Mouse (Mus musculus) heart, postnatal 0 days (tissue): Measurements from ENCODE around the gene Mettl1. TPM values are rescaled to one million over a fixed set of nuclear protein-coding genes. Genes with fewer than 3 reads are reported as not detected.

Source experiments
- ATAC-seq: fragments of 200-750 bp; cut with Nextera tagmentation; 2 replicates; pipeline ENCODE4 v1.8.0; 2017; ENCODE audit warnings: low read depth, moderate number of reproducible peaks, moderate library complexity; ENCODE audit not compliant: insufficient read depth
- DNase-seq: peaks from one replicate; pipeline ENCODE4 v3.0.0-alpha.2; 2016; ENCODE audit warnings: low spot score
- H3K27ac ChIP-seq: fragments of 300-500 bp; sonication (generic); 2 replicates; pipeline ENCODE4 v1.5.1; 2014; ENCODE audit warnings: low read depth, mild to moderate bottlenecking
- H3K27me3 ChIP-seq: fragments of 300-500 bp; sonication (generic); 2 replicates; pipeline ENCODE4 v1.6.1; 2014; ENCODE audit warnings: low read length, mixed read lengths; ENCODE audit not compliant: control insufficient read depth, insufficient read depth
- H3K36me3 ChIP-seq: fragments of 300-500 bp; sonication (generic); replicated peaks from 2 replicates; pipeline ENCODE4 v1.6.1; 2014; ENCODE audit warnings: low read length, mixed read lengths; ENCODE audit not compliant: control insufficient read depth, insufficient read depth
- H3K4me1 ChIP-seq: fragments of 300-500 bp; sonication (generic); 2 replicates; pipeline ENCODE4 v1.6.1; 2014; ENCODE audit warnings: antibody characterized with exemption; ENCODE audit not compliant: control insufficient read depth, insufficient read depth
- H3K4me2 ChIP-seq: fragments of 300-500 bp; sonication (generic); 2 replicates; pipeline ENCODE4 v1.6.1; 2014; ENCODE audit warnings: low read depth, mild to moderate bottlenecking, low read length, moderate library complexity
- H3K4me3 ChIP-seq: fragments of 300-500 bp; sonication (generic); 2 replicates; pipeline ENCODE4 v1.5.1; 2014; ENCODE audit warnings: low read depth, low read length
- H3K9ac ChIP-seq: fragments of 300-500 bp; sonication (generic); replicated peaks from 2 replicates; pipeline ENCODE4 v1.6.1; 2014; ENCODE audit warnings: low read depth, low read length, mixed read lengths
- H3K9me3 ChIP-seq: fragments of 300-500 bp; sonication (generic); replicated peaks from 2 replicates; pipeline ENCODE4 v1.6.1; 2016; ENCODE audit warnings: low read length; ENCODE audit not compliant: control insufficient read depth
- CTCF ChIP-seq: IDR thresholded peaks from 2 replicates; pipeline ENCODE4 v1.5.1; 2016; ENCODE audit warnings: antibody characterized with exemption, control low read depth, low read depth
- EP300 ChIP-seq: IDR thresholded peaks from 2 replicates; pipeline ENCODE4 v1.6.1; 2016; ENCODE audit warnings: antibody characterized with exemption, low read depth
- WGBS: fragments of 180-500 bp; shearing (Covaris S2); extraction: QIAGEN DNeasy Blood & Tissue Kit; methylation state at CpG from one replicate; pipeline ENCODE4 v1.1.7; 2014; 5-methylcytosine and 5-hydroxymethylcytosine counted together
- microRNA counts: library from miRNA; unstranded; fragments of <30 nt; microRNA quantifications from one replicate; lab custom pipeline; 2015
- microRNA-seq: library from miRNA; unstranded; fragments of <30 nt; microRNA quantifications from one replicate; pipeline ENCODE4, GENCODE M21; 2016
- polyA plus RNA-seq: library from polyadenylated mRNA; unstranded; fragments of >200 nt; fragmentation: Nextera tagmentation; extraction: Ambion mirVana; gene quantifications from 2 replicates; pipeline ENCODE4 v1.2.1, GENCODE M21; 2015
- total RNA-seq: library from RNA; depleted of rRNA; stranded (reverse); fragments of >200 nt; gene quantifications from 2 replicates; pipeline ENCODE4 v1.2.3, GENCODE M21; 2014; ENCODE audit warnings: low replicate concordance; rRNA removed

Mettl1 gene
- total and polyA plus RNA-seq, 2 experiments from 2014 or later = 9.2 to 19.6 TPM

DNA sequence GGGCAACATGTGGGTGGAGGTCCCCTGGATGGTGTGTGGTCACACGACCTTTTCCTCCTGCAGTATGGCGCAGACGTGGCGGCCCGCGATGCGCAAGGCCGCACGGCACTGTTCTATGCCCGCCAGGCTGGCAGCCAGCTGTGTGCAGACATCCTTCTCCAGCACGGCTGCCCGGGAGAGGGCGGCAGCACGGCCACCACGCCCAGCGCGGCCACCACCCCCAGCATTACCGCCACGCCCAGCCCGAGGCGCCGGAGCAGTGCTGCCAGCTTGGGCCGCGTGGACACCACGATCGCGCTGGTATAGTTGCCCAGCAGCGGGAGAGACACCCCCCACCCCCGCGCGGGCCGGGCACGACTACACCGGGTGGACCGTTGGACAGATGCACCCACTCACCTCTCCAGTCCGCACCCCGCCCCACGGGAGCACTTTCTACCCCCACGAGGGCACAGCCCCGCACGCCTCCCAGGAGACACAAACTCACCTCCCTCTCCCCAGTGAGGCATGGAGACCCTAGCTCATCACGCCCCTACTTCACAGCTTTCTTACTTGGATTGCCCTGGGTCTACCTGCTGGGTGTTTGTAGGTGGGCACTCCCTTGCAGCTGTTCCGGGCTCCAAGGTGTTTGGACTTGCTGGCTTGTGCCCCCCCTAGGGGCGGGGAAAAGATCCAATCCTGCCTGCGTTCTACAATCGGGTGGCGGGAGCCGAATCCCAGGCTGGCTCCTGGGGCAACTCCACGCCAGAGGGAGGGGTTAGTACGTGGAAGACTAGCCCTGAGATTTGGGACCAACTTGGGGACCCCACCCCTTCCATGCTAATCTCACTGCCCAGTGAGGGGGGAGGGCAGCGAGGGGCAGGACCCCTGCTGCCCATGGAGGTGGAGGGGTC lies 50.5 kb downstream of the Mettl1 start:
- 13% methylated on average over 49 of the region's 51 CpGs for WGBS
- TF ChIP-seq CTCF (no peak), EP300 (no peak)
- Histone ChIP-seq H3K4me1 (peaks cover 8% of the 10 kb centered on the region), H3K9me3 (no peaks in the 10 kb centered on the region), H3K4me2 (peak overlapping the region; percentile 43), H3K4me3 (peak overlapping the region; percentile 28), H3K27ac (no peak overlapping the region), H3K36me3 (peaks cover 9% of the 10 kb centered on the region; the same call in 1 of the 2 replicates), H3K27me3 (peaks cover 56% of the 10 kb centered on the region), H3K9ac (no peak overlapping the region)
- DNase-seq (no peak), ATAC-seq (0 out of 2 replicates have a peak, but pooled peaks have one; percentile 24)

DNA sequence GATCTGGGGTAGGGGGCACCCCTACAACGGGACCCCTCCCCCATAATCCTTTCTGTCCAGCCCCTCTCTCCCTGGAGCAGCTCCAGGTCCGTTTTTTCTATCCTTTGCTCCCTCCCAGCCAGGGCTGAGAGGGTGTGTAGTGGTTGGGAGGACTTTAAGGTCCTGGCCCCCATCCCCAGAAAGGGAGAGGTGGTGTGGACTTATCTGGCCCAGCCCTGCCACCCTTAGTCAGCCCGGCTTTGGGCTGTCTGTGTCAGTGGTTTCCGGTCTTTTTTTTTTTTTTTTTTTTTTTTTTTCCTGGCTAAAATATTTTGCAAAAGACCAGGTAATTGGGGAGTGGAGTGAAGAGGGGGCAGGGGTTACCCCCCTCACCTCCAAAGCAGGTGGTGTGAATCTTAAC lies 51.5 kb downstream of the Mettl1 start:
- H3K27me3 ChIP-seq = peaks cover 48% of the 10 kb centered on the region
- WGBS = 51% methylated on average over 3 of the region's 4 CpGs
- no peak for TF ChIP-seq EP300
- TF ChIP-seq CTCF = no peak
- no peak for ATAC-seq
- peaks cover 8% of the 10 kb centered on the region for H3K4me1 ChIP-seq
- H3K27ac ChIP-seq = no peak overlapping the region
- H3K9ac ChIP-seq = no peak overlapping the region
- DNase-seq = no peak
- H3K9me3 ChIP-seq = no peaks in the 10 kb centered on the region
- peaks cover 19% of the 10 kb centered on the region for H3K36me3 ChIP-seq
- no peak overlapping the region for H3K4me3 ChIP-seq
- no peak overlapping the region for H3K4me2 ChIP-seq

DNA sequence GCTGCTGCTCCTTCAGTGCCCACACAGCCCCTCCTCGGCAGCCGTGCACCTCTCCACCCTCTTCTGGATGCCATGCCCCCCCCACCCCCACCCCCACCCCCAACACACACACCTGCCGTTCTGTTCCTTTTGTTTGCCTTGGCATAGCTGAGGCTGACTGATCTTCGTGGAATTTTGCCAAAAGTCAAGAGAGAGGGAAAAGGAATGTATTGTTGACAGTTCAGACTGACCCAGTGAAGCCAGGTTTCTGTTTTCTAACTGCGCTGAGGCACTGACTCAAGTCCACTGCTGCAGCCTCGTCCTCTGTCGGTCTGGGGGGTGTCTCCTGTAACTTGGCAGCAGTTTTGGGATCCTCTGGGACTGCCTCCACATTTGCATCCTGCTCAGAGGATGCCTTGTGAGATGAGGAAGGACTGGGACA lies 53.2 kb downstream of the Mettl1 start:
- Histone ChIP-seq H3K27ac (no peak overlapping the region), H3K9me3 (no peaks in the 10 kb centered on the region), H3K4me2 (no peak overlapping the region), H3K4me1 (peaks cover 8% of the 10 kb centered on the region), H3K4me3 (no peak overlapping the region), H3K27me3 (peaks cover 39% of the 10 kb centered on the region), H3K36me3 (peaks cover 31% of the 10 kb centered on the region), H3K9ac (no peak overlapping the region)
- WGBS = 13% methylated on average over 7 of the region's 7 CpGs
- no peak for TF ChIP-seq EP300
- no peak for TF ChIP-seq CTCF
- no peak for ATAC-seq
- no peak for DNase-seq

MicroRNAs within 50 kb of the gene (microRNA counts, 519-probe panel; counts per million panel counts)
- 4,258 counts per million, percentile 53 among the panel's probes with 10 or more counts for microRNA mmu-miR-26a (lab: Ali Mortazavi, UCI)
- microRNA mmu-miR-546 (lab: Ali Mortazavi, UCI) = not detected

Small RNA genes lying within 50 kb of the gene (microRNA-seq; reads per million reads assigned to microRNA genes)
- gene Mir26a-2 (89.1 reads per million, percentile 53 among the genes with 10 or more reads in this experiment), gene Mir546 (0.71 reads per million)

Other genes starting within 250 kb of the Mettl1 start
- 0.46 and 10.2 TPM in 2 replicates for gene Atp23, start 140.1 kb upstream of the Mettl1 start, total RNA-seq
- gene Atp23, start 140.1 kb upstream of the Mettl1 start, polyA plus RNA-seq = 7.8 and 8.5 TPM in 2 replicates
- gene Ctdsp2, start 62.7 kb upstream of the Mettl1 start, total RNA-seq = 137 and 155 TPM in 2 replicates
- 26.4 and 27.4 TPM in 2 replicates for gene Ctdsp2, start 62.7 kb upstream of the Mettl1 start, polyA plus RNA-seq
- gene Avil, start 40.7 kb upstream of the Mettl1 start, total RNA-seq = 0.04 and 1.9 TPM in 2 replicates
- gene Avil, start 40.7 kb upstream of the Mettl1 start, polyA plus RNA-seq = 0.07 and 0.11 TPM in 2 replicates
- 81.3 and 82.5 TPM in 2 replicates for gene Tsfm, start 10.6 kb upstream of the Mettl1 start, total RNA-seq
- 94.6 and 96.8 TPM in 2 replicates for gene Tsfm, start 10.6 kb upstream of the Mettl1 start, polyA plus RNA-seq
- not detected in 2 replicates for gene Eef1akmt3, start 99 bp downstream of the Mettl1 start, total RNA-seq
- gene Eef1akmt3, start 99 bp downstream of the Mettl1 start, polyA plus RNA-seq = 0.04 and 0.18 TPM in 2 replicates
- not detected in 2 replicates for gene Cyp27b1, start 6.8 kb downstream of the Mettl1 start, total RNA-seq
- gene Cyp27b1, start 6.8 kb downstream of the Mettl1 start, polyA plus RNA-seq = 0.04 and 0.08 TPM in 2 replicates
- gene March9, start 18.8 kb downstream of the Mettl1 start, total RNA-seq = 0.65 and 1.0 TPM in 2 replicates
- 0.14 TPM in 2 replicates for gene March9, start 18.8 kb downstream of the Mettl1 start, polyA plus RNA-seq
- gene Cdk4, start 22.1 kb downstream of the Mettl1 start, total RNA-seq = 457 and 539 TPM in 2 replicates
- gene Cdk4, start 22.1 kb downstream of the Mettl1 start, polyA plus RNA-seq = 382 and 392 TPM in 2 replicates
- 104 and 117 TPM in 2 replicates for gene Tspan31, start 28.9 kb downstream of the Mettl1 start, total RNA-seq
- gene Tspan31, start 28.9 kb downstream of the Mettl1 start, polyA plus RNA-seq = 73.5 and 79.9 TPM in 2 replicates
- 1.4 and 1.7 TPM in 2 replicates for gene Agap2, start 33.9 kb downstream of the Mettl1 start, total RNA-seq
- 0.15 and 0.29 TPM in 2 replicates for gene Agap2, start 33.9 kb downstream of the Mettl1 start, polyA plus RNA-seq
- 39.8 and 45.2 TPM in 2 replicates for gene Os9, start 79.7 kb downstream of the Mettl1 start, total RNA-seq
- gene Os9, start 79.7 kb downstream of the Mettl1 start, polyA plus RNA-seq = 36.0 and 40.0 TPM in 2 replicates
- 2.3 and 7.7 TPM in 2 replicates for gene B4galnt1, start 123.8 kb downstream of the Mettl1 start, total RNA-seq
- gene B4galnt1, start 123.8 kb downstream of the Mettl1 start, polyA plus RNA-seq = 0.72 and 0.82 TPM in 2 replicates
- gene Slc26a10, start 139.2 kb downstream of the Mettl1 start, total RNA-seq = 51.0 and 61.2 TPM in 2 replicates
- 22.8 and 23.3 TPM in 2 replicates for gene Slc26a10, start 139.2 kb downstream of the Mettl1 start, polyA plus RNA-seq
- 20.8 and 44.2 TPM in 2 replicates for gene Arhgef25, start 148.7 kb downstream of the Mettl1 start, total RNA-seq
- 10.0 and 13.8 TPM in 2 replicates for gene Arhgef25, start 148.7 kb downstream of the Mettl1 start, polyA plus RNA-seq
- 44.4 and 64.1 TPM in 2 replicates for gene Dtx3, start 154.3 kb downstream of the Mettl1 start, total RNA-seq
- 28.8 and 30.0 TPM in 2 replicates for gene Dtx3, start 154.3 kb downstream of the Mettl1 start, polyA plus RNA-seq
- gene Pip4k2c, start 170.2 kb downstream of the Mettl1 start, total RNA-seq = 22.4 and 23.7 TPM in 2 replicates
- 24.7 and 25.0 TPM in 2 replicates for gene Pip4k2c, start 170.2 kb downstream of the Mettl1 start, polyA plus RNA-seq
- gene Kif5a, start 221.9 kb downstream of the Mettl1 start, total RNA-seq = 0.12 and 0.27 TPM in 2 replicates
- 0.11 and 0.23 TPM in 2 replicates for gene Kif5a, start 221.9 kb downstream of the Mettl1 start, polyA plus RNA-seq
- gene Dctn2, start 225.0 kb downstream of the Mettl1 start, total RNA-seq = 175 and 197 TPM in 2 replicates
- 149 and 154 TPM in 2 replicates for gene Dctn2, start 225.0 kb downstream of the Mettl1 start, polyA plus RNA-seq
- 8.3 and 8.7 TPM in 2 replicates for gene Mbd6, start 247.6 kb downstream of the Mettl1 start, total RNA-seq
- 6.5 and 6.9 TPM in 2 replicates for gene Mbd6, start 247.6 kb downstream of the Mettl1 start, polyA plus RNA-seq